Mouse (Mus musculus): ENCODE data around the gene Adprhl1. TPM values are rescaled to one million over a fixed set of nuclear protein-coding genes. Genes with fewer than 3 reads are reported as not detected.

The Adprhl1 gene
- total RNA-seq, 2 experiments from 2014 or later, result 1.3 to 1.9 TPM

- no peak for DNase-seq (ENCODE audit: extremely low spot score in 1 of 2, low spot score in 2 of 2)
- intact Hi-C loops (cut with DNase I), result no loop called here
Measured at GRCm38 (mm10) chr8:13175650-13176049, 78.3 kb downstream of the Adprhl1 start.

GRCm38 (mm10) chr8:13174811-13175210, 79.2 kb downstream of the Adprhl1 start:
- DNase-seq (ENCODE audit: extremely low spot score in 1 of 2, low spot score in 2 of 2), result no peak
- intact Hi-C loops (cut with DNase I), result no loop called here

- intact Hi-C loops (cut with DNase I), result no loop called here
- no peak for DNase-seq (ENCODE audit: extremely low spot score in 1 of 2, low spot score in 2 of 2)
Measured at GRCm38 (mm10) chr8:13174305-13174704, 79.7 kb downstream of the Adprhl1 start.

Small RNA genes lying within 50 kb of the gene (microRNA-seq; reads per million reads assigned to microRNA genes)
- 27.3 reads per million, percentile 44 among the genes with 10 or more reads in this experiment for gene Mir1968

Other genes starting within 250 kb of the Adprhl1 start
- gene F7, start 228.1 kb downstream of the Adprhl1 start, total RNA-seq (2021), result not detected
- under 1 TPM in 1 of 2 experiments, not detected in 1; 0.24 TPM for gene F10, start 216.9 kb downstream of the Adprhl1 start, total RNA-seq (2021)
- not detected for gene Proz, start 193.2 kb downstream of the Adprhl1 start, total RNA-seq (2021)
- 10 to 100 TPM; 29.3 to 29.4 TPM for gene Pcid2, start 148.7 kb downstream of the Adprhl1 start, total RNA-seq (2021)
- 10 to 100 TPM; 59.8 to 62.4 TPM for gene Cul4a, start 148.5 kb downstream of the Adprhl1 start, total RNA-seq (2021)
- gene Lamp1, start 95.0 kb downstream of the Adprhl1 start, total RNA-seq (2021), result 100 to 1,000 TPM; 300 to 304 TPM
- gene Grtp1, start 53.5 kb downstream of the Adprhl1 start, total RNA-seq (2021), result 1 to 10 TPM; 4.9 to 6.4 TPM
- gene Dcun1d2, start 34.0 kb upstream of the Adprhl1 start, total RNA-seq (2021), result 10 to 100 TPM; 24.7 to 26.9 TPM
- gene Tmco3, start 34.0 kb upstream of the Adprhl1 start, total RNA-seq (2021), result 10 to 100 TPM; 43.2 to 45.2 TPM
- 10 to 100 TPM; 63.1 to 65.1 TPM for gene Tfdp1, start 84.6 kb upstream of the Adprhl1 start, total RNA-seq (2021)
- gene Atp4b, start 142.7 kb upstream of the Adprhl1 start, total RNA-seq (2021), result not detected
- gene Grk1, start 150.9 kb upstream of the Adprhl1 start, total RNA-seq (2021), result under 1 TPM in 1 of 2 experiments, not detected in 1; 0.04 TPM
- gene Tmem255b, start 181.0 kb upstream of the Adprhl1 start, total RNA-seq (2021), result 1 to 10 TPM; 6.8 to 7.4 TPM
- gene Gas6, start 240.3 kb upstream of the Adprhl1 start, total RNA-seq (2021), result 100 to 1,000 TPM; 125 to 126 TPM

All from left cerebral cortex, postnatal 10 days (tissue).